Mouse (Mus musculus) lung, embryonic 15.5 days (tissue): ENCODE results near the gene Ppp2r5b. TPM values are rescaled to one million over a fixed set of nuclear protein-coding genes. Genes with fewer than 3 reads are reported as not detected.

Experiments used
- ATAC-seq: fragments of 200-750 bp; cut with Nextera tagmentation; 2 replicates; pipeline ENCODE4 v1.8.0; 2017; ENCODE audit warnings: moderate number of reproducible peaks, borderline replicate concordance; ENCODE audit not compliant: low FRiP score, low TSS enrichment; ENCODE audit errors: extremely low read depth
- H3K27ac ChIP-seq: fragments of 300-500 bp; sonication (generic); 2 replicates; pipeline ENCODE4 v1.5.1; 2015; ENCODE audit warnings: moderate library complexity, mild to moderate bottlenecking, inconsistent platforms
- H3K27me3 ChIP-seq: fragments of 300-500 bp; sonication (generic); 2 replicates; pipeline ENCODE4 v1.6.1; 2015; ENCODE audit warnings: inconsistent platforms
- H3K36me3 ChIP-seq: fragments of 300-500 bp; sonication (generic); 2 replicates; pipeline ENCODE4 v1.6.1; 2015; ENCODE audit warnings: inconsistent platforms
- H3K4me1 ChIP-seq: fragments of 300-500 bp; sonication (generic); 2 replicates; pipeline ENCODE4 v1.6.1; 2015; ENCODE audit warnings: inconsistent platforms
- H3K4me2 ChIP-seq: fragments of 300-500 bp; sonication (generic); 2 replicates; pipeline ENCODE4 v1.6.1; 2015; ENCODE audit warnings: inconsistent platforms, mild to moderate bottlenecking, moderate library complexity
- H3K4me3 ChIP-seq: fragments of 300-500 bp; sonication (generic); 2 replicates; pipeline ENCODE4 v1.5.1; 2015; ENCODE audit warnings: mild to moderate bottlenecking, inconsistent platforms
- H3K9ac ChIP-seq: fragments of 300-500 bp; sonication (generic); 2 replicates; pipeline ENCODE4 v1.6.1; 2015; ENCODE audit warnings: inconsistent platforms
- H3K9me3 ChIP-seq: fragments of 300-500 bp; sonication (generic); 2 replicates; pipeline ENCODE4 v1.6.1; 2016; ENCODE audit warnings: inconsistent platforms
- WGBS: fragments of 180-500 bp; shearing (Covaris S2); methylation state at CpG from one replicate; pipeline ENCODE4 v1.1.7; 2015; 5-methylcytosine and 5-hydroxymethylcytosine counted together
- polyA plus RNA-seq: library from polyadenylated mRNA; unstranded; fragments of >200 nt; fragmentation: Nextera tagmentation; extraction: Ambion mirVana; gene quantifications from 2 replicates; pipeline ENCODE4 v1.2.1, GENCODE M21; 2015

Ppp2r5b gene
- polyA plus RNA-seq, 1 experiment from 2014 or later, result 19.2 TPM

DNA sequence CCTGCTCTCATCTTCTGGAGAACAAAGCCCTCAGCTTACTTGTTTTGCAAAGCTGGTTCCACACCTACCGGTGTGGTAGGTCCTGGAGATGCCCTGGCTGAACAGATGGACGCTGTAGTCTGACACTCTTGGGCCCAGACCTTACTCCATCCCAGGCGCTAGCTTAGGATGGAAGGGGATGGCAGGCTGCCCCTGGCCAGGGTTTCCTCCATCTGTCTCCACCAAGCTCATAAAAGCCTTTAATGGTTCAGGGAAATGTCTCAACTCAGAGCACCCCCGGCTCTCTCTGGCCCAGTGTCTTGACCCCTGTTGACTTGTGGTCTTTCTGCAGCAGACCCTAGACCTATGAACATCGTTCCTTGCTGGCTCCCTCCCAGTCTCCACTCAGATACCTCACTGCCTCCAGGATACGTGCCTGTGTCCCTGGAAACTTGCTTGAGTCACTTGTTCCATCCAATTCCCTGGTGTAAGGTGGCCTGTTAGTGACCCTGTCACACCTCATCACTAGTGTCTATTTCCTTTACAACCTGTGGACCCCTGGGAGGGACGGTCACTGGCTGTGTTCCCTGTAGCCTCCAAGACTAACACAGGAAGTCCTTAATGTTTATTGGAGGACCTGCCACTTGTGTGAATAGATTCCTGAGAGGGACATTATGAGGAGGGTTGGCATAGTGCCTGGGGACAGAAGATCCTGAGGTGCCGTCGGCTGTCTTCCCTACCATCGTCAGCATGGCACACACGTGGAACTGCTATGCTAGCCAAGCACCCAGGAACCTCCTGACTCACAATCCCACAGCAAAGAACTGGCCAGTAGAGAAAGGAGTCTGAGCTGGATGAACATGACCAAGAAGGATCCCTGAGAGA is 31.9 kb upstream of the Ppp2r5b start:
- Histone ChIP-seq H3K9ac (no peak overlapping the region), H3K27ac (no peak overlapping the region), H3K4me3 (no peak overlapping the region), H3K9me3 (no peaks in the 10 kb centered on the region), H3K36me3 (no peaks in the 10 kb centered on the region), H3K4me1 (peaks cover 3% of the 10 kb centered on the region; the same call in 1 of the 2 replicates), H3K4me2 (no peak overlapping the region), H3K27me3 (no peaks in the 10 kb centered on the region)
- ATAC-seq, result no peak; the same call in 1 of the 2 replicates
- WGBS, result 47% methylated on average over 11 of the region's 11 CpGs

- no peak for ATAC-seq
- no peaks in the 10 kb centered on the region for H3K27me3 ChIP-seq
- H3K9ac ChIP-seq, result no peak overlapping the region
- H3K9me3 ChIP-seq, result no peaks in the 10 kb centered on the region
- no peak overlapping the region for H3K4me3 ChIP-seq
- no peak overlapping the region for H3K27ac ChIP-seq
- peaks cover 14% of the 10 kb centered on the region for H3K36me3 ChIP-seq
- 69% methylated on average over 6 of the region's 6 CpGs for WGBS
- H3K4me1 ChIP-seq, result peaks cover 3% of the 10 kb centered on the region; the same call in 1 of the 2 replicates
- H3K4me2 ChIP-seq, result no peak overlapping the region
These were observed 30.1 kb upstream of the Ppp2r5b start for GRCm38 (mm10) chr19:6265727-6266182.

GRCm38 (mm10) chr19:6264945-6265344 is 29.3 kb upstream of the Ppp2r5b start:
- no peak overlapping the region for H3K27ac ChIP-seq
- H3K9ac ChIP-seq, result no peak overlapping the region
- H3K9me3 ChIP-seq, result no peaks in the 10 kb centered on the region
- no peak for ATAC-seq
- H3K4me2 ChIP-seq, result no peak overlapping the region
- 80% methylated on average over 8 of the region's 8 CpGs for WGBS
- H3K27me3 ChIP-seq, result no peaks in the 10 kb centered on the region
- no peak overlapping the region for H3K4me3 ChIP-seq
- peaks cover 22% of the 10 kb centered on the region for H3K36me3 ChIP-seq
- peaks cover 3% of the 10 kb centered on the region; the same call in 1 of the 2 replicates for H3K4me1 ChIP-seq

DNA sequence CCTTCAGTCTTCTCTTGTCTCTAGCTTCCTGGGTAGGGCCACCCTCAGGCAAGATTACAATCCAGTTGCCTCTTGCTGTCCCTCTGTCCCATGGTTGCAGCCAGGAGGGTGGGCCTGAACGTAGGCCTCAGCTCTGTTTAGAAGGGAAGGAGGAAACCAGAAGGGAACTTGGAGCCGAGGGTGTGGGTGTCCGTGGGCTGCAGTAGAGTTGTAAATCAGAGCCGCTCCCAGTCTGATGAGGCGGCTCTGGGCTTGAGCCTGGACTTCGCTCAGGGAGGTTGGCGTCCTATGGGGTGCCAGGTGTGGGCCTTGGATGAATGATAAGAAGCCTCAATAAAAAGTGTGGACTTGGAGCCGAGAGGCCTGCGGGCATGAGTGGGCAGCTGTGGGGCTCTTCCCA is 28.5 kb upstream of the Ppp2r5b start:
- H3K9me3 ChIP-seq, result no peaks in the 10 kb centered on the region
- 68% methylated on average over 9 of the region's 9 CpGs for WGBS
- no peak overlapping the region for H3K4me2 ChIP-seq
- no peak overlapping the region for H3K9ac ChIP-seq
- no peak for ATAC-seq
- H3K4me1 ChIP-seq, result peaks cover 3% of the 10 kb centered on the region; the same call in 1 of the 2 replicates
- H3K27me3 ChIP-seq, result no peaks in the 10 kb centered on the region
- no peak overlapping the region for H3K4me3 ChIP-seq
- H3K36me3 ChIP-seq, result peaks cover 26% of the 10 kb centered on the region
- no peak overlapping the region for H3K27ac ChIP-seq

DNA sequence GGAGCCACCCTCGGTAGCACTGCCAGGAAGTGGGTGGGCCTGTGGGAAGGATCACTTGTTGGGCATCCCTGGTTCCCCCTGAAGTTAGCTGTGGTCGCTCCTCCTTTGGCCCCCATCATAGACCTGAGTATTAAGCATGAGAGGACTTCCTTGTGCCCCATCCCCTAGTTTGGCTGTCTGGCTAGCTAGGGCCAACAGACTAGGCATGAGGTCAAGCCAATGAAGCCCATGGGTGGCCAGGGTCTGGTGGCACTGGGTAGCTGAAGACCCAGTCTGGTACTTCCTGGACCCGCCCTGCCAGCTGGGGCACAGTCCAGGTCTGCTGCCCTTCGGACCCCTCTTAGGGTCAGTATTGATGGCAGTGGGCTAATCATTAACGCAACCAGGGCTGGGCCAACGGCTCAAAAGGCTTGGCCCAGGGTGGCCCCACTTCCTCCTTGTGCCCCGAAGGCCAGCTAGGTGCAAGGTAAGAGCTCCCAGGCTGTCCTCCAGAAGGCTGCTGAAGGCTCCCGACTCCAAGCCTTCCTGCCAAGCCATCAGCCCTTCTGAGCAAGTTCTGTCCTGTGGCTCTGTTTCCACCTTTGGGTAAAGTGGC is 27.3 kb upstream of the Ppp2r5b start:
- WGBS, result 74% methylated on average over 8 of the region's 8 CpGs
- Histone ChIP-seq H3K4me3 (no peak overlapping the region), H3K27me3 (no peaks in the 10 kb centered on the region)

GRCm38 (mm10) chr19:6262222-6262621 is 26.6 kb upstream of the Ppp2r5b start:
- Histone ChIP-seq H3K4me1 (no peaks in the 10 kb centered on the region), H3K27ac (no peak overlapping the region), H3K9ac (no peak overlapping the region), H3K27me3 (no peaks in the 10 kb centered on the region), H3K4me3 (no peak overlapping the region), H3K36me3 (peaks cover 42% of the 10 kb centered on the region), H3K9me3 (no peaks in the 10 kb centered on the region), H3K4me2 (no peak overlapping the region)
- 63% methylated on average over 7 of the region's 7 CpGs for WGBS
- ATAC-seq, result no peak

More for the DNA sequence above, 27.3 kb upstream of the Ppp2r5b start:
- Histone ChIP-seq H3K36me3 (peaks cover 36% of the 10 kb centered on the region), H3K9ac (no peak overlapping the region), H3K27ac (no peak overlapping the region), H3K9me3 (no peaks in the 10 kb centered on the region), H3K4me1 (no peaks in the 10 kb centered on the region), H3K4me2 (no peak overlapping the region)
- ATAC-seq, result no peak

GRCm38 (mm10) chr19:6261379-6261778 is 25.7 kb upstream of the Ppp2r5b start:
- peaks cover 49% of the 10 kb centered on the region for H3K36me3 ChIP-seq
- 88% methylated on average over 14 of the region's 14 CpGs for WGBS
- no peak overlapping the region for H3K27ac ChIP-seq

DNA sequence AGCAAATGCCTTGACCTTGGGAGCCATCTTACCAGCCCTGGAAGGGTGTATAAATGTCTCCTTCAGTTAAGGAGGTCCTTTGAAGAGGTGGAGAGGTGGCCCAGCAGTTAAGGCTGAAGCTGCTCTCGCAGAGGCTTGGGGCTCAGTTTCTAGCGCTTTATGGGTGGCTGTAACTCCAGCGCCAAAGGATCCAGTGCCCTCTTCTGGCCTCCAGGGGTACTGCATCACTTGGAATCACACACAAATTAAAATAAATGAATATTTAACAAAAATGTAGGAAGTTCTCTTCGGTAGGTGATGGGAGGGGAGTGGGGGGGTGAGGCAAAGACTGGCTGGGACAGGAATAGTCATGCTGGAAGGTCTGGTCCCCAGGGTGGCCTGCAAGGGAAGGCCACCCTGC is 25.3 kb upstream of the Ppp2r5b start:
- WGBS, result 70% methylated on average over 4 of the region's 4 CpGs
- no peak for ATAC-seq
- Histone ChIP-seq H3K4me3 (no peak overlapping the region), H3K27ac (no peak overlapping the region), H3K4me1 (no peaks in the 10 kb centered on the region), H3K9ac (no peak overlapping the region), H3K4me2 (no peak overlapping the region), H3K9me3 (no peaks in the 10 kb centered on the region), H3K27me3 (no peaks in the 10 kb centered on the region), H3K36me3 (peaks cover 52% of the 10 kb centered on the region)

More at GRCm38 (mm10) chr19:6261379-6261778, 25.7 kb upstream of the Ppp2r5b start:
- H3K27me3 ChIP-seq, result no peaks in the 10 kb centered on the region
- H3K4me1 ChIP-seq, result no peaks in the 10 kb centered on the region
- H3K9me3 ChIP-seq, result no peaks in the 10 kb centered on the region
- no peak for ATAC-seq
- H3K4me2 ChIP-seq, result no peak overlapping the region
- H3K4me3 ChIP-seq, result no peak overlapping the region
- H3K9ac ChIP-seq, result no peak overlapping the region

DNA sequence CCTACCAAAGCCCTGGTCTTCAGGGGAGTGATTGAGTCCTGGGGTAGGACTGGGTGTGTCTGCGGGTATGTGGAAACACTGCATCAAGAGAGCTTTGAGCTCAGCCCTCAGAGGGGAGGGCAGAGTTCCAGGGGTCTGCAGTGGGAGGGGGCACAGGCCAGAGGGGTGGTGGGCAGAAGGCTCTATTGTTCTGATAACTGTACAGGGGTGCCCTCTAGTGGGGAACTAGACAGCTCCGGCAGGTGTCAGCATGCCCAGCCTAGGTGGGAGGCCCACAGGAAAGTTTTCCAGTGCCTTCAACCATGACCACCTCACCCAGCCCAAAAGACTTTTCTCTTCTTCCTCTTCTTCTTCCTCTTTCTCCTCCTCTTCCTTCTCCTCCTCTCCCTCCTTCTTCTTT is 24.8 kb upstream of the Ppp2r5b start:
- Histone ChIP-seq H3K4me1 (no peaks in the 10 kb centered on the region), H3K36me3 (peaks cover 57% of the 10 kb centered on the region), H3K4me3 (no peak overlapping the region), H3K4me2 (no peak overlapping the region), H3K9ac (no peak overlapping the region), H3K27me3 (no peaks in the 10 kb centered on the region), H3K9me3 (no peaks in the 10 kb centered on the region), H3K27ac (no peak overlapping the region)
- no peak for ATAC-seq
- 56% methylated on average over 2 of the region's 2 CpGs for WGBS

GRCm38 (mm10) chr19:6253021-6253420 is 17.3 kb upstream of the Ppp2r5b start:
- WGBS, result 80% methylated on average over 4 of the region's 4 CpGs
- Histone ChIP-seq H3K27ac (no peak overlapping the region), H3K4me2 (no peak overlapping the region), H3K9ac (no peak overlapping the region), H3K27me3 (no peaks in the 10 kb centered on the region), H3K4me3 (no peak overlapping the region), H3K36me3 (peaks cover 74% of the 10 kb centered on the region), H3K4me1 (no peaks in the 10 kb centered on the region), H3K9me3 (no peaks in the 10 kb centered on the region)
- ATAC-seq, result no peak

DNA sequence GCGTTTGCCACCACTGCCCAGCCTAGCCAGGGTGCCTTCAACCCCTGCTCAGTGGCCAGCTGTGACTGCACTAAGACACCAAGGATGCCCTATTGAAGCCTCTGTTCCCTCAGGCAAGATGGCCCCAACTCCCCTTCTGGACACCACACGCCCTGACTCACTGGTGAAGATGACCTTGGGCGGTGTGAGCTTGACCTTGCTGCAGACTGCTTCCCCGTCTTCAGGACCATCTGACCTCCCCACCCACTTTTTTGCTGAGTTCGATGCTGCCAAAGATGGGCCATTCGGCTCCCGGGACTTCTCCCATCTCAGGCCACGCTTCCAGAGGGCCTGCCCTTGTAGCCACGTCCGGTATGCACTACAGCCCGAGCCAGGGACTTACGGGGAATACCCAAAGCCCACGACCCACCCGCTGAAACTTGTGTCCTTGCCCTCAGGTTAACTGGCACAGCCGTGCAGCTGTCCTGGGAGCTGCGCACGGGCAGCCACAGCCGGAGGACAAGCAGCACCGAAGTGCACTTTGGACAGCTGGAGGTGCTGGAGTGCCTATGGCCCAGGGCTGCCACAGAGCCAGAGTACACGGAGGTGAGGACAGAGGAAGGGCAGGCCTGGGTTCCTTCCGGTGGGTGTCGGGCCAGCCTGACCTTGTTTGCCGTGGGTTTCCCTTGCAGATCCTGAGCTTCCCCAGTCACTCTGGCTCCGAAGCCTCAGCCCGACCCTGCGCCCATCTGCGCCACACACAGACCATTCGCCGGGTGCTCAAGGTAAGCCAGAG is 12.0 kb upstream of the Ppp2r5b start:
- no peak overlapping the region for H3K9ac ChIP-seq
- ATAC-seq, result no peak
- peaks cover 5% of the 10 kb centered on the region for H3K4me1 ChIP-seq
- no peaks in the 10 kb centered on the region for H3K27me3 ChIP-seq
- no peak overlapping the region for H3K27ac ChIP-seq
- H3K36me3 ChIP-seq, result peaks cover 64% of the 10 kb centered on the region
- H3K4me3 ChIP-seq, result no peak overlapping the region
- WGBS, result 91% methylated on average over 29 of the region's 29 CpGs
- H3K9me3 ChIP-seq, result no peaks in the 10 kb centered on the region
- H3K4me2 ChIP-seq, result no peak overlapping the region
